Mouse (Mus musculus) WW6 (cell line): ENCODE data around the gene Susd4.

Experiments
- DNase-seq: peaks from one replicate; pipeline ENCODE4 v3.0.0-alpha.2; 2013; ENCODE audit warnings: low read depth, low spot score

The Susd4 gene

DNA sequence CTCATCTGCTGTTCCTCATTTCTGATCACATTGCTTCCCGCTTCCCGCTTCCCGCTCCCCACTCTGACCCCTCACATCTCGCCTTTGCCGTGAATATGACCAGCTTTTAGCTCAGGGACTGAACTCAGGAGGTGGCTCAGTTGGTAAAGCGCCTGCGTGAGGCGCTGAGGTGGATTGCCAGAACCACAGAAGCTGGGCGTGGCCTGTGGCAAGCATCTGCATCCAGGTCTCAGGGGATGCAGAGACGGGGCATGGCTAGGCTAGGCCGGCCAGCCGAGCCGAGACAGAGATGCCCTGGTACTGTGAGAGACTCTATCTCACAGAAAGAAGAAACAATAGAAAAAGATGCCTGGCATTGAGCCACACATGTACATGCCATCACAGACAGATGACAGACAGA is 93.0 kb downstream of the Susd4 start:
- no peak for DNase-seq

DNA sequence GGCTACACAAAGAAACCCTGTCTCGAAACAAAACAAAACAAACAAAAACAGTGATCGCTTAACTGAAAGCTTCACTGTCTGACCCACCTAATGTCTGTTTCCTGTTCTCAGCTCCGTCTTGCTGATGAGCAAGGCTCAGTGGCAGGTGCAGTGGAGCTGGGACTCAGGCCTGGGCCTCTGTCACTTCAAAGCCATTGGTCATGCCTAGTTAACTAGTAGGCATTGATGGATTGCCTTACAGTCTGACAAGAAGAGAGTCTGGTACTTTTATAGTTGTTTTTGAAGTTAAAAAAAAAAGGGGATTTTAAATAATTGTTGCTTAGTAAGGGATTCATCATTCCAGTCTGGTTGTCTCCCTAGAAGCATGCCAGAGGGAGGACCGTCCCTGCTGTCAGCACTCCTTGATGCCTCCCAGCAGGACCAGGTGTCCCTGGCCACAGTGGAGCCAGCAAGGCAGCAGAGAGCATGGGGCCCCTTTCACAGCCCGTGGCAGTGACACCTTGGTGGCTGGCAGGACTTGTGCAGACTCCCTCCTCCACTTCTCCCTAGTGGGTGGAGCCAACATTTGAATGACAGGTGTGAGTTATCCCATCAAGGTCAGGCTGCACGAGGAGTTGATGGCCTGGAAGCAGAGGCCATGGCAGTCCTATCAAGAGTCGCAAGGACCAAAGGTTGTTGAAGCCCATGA is 98.2 kb downstream of the Susd4 start:
- no peak for DNase-seq

DNA sequence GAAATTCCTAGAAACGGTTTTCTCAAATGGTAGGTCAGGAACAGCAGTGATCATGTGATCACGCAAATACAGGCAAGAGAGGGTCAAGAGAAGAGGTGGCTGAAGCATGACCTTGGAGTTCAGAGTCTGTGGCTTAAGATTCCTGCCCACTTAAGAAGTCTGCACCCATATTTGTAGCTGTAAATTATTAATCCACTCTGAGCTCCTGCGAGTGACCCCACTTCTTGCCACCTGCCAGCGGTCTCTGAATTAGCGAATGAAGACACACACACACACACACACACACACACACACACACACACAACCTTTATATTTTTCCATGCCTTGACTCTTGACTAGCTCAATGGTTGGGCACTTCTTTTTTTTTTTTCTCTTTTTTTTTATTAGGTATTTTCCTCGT is 99.7 kb downstream of the Susd4 start:
- no peak for DNase-seq

DNA sequence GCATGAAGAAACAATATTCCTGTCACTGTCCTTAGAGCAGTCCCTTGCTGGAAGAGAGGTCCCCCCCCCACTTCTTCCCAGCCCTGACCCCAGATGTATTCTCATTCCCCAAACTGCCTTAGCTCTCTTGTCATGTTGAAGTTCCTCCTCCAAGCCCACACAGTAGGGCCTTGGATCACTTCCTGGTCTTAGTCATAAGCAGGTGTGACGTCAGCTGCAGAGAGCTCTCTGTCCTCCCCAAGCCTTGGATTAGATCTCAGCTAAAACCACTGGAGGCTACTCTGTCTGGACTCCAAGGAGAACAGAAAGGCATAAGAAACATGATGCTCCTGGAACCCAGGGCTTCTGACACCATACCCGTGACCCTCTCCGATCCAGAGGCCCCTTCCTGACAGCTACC is 104.2 kb downstream of the Susd4 start:
- no peak for DNase-seq

DNA sequence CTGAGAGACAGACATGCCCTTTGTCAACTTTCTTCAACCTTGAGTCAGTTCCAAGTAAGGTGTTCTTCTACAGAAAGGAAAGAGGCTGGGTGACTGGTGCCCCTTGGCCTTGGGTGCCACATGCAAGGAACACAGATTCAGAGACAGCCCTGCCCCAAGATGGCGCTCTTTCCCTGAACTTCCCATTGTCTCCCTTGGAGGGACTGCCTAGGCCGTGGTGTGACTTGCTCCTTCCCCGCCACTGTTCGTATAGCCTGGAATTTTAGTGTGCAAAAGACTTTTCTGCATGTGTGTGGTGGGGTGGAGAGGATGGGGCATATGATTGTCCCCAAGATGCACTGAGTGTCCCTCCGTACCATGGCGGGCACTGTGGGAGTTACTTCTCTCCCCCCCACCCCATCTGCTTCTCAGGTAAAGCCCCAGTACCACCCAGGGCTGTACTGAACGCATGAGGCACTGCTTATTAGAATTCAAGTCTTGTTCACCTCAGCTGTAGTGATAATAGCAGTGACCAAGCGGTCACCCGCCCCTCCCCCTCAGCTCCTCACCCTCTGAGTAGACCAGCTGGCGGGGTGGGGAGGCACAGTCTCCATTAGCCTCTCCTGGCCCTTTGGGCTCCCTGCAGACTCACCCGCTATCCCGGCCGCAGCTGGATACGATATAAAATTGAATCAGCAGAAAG is 104.9 kb downstream of the Susd4 start:
- DNase-seq = no peak

DNA sequence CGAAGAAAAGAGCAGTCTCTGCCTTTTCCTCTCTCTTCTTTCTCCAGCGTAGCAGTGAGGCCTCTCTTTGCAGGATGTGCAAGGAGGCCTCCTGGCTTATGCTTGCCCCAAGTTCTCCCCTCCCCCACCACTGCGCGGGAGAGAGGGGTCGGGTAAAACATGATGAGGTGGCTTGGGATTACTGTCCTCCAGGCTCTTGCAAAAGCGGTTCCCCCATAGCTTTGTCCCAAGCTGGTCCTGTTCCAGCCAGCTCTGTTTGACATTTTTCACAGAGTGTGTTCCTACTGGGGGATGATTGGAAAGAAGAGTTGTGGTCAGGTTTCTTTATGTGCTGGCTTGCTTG is 105.4 kb downstream of the Susd4 start:
- DNase-seq = no peak

DNA sequence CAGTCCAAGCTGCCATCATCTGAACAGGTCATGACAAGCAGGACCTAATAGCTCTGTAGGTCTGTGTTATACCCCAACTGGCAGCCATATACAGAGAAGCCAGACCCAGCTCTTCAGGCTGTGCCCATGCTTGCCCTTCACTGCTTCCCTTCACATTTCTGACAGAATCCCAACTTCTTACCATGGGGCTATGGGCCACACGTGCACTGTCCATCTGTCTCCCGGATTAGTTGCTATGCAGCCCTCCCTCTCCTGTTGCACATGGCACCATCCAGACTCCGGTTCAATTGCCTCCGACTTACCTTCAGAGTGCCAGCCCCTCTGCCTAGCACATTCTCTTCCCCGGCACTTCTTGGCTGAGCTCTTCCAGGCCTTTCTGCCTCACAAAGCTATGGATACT is 114.5 kb downstream of the Susd4 start:
- no peak for DNase-seq

DNA sequence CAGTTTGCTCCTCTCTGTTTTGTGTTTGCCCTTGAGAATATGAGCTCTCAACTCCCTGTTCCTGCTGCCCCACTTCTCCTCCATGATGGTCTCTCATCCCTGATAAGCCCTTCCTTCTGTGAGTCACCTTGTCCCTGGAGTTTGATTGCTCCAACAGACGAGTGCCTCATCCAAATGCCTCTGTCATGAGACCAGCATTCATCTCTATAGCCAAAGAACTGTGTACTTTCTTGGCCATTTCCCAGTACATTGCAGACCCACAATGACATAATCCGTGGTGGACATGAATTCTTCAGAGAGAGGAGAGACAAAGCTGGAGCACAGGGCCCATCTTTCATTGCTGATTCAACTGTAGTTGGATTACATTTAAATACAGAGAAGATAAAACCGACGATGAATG is 115.1 kb downstream of the Susd4 start:
- no peak for DNase-seq

DNA sequence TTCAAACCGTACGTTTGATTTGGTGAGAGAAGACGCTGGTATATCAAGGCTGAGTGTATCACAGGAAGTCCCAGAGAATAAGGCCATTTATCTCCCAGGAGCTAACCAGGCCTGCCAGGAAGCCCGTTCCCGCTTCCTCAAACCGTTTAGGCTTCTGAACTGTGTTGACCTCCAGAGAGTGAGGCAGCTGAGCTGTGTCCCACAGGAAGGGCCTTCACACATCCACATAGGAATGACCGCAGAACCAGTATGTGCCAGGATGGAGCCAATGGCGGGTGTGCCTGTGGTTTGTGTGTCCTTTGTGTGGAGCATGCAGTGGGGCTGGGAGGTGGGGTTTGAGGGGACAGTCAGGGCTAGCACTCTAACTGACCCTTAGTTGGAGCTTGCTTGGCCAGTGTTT is 117.6 kb downstream of the Susd4 start:
- no peak for DNase-seq

DNA sequence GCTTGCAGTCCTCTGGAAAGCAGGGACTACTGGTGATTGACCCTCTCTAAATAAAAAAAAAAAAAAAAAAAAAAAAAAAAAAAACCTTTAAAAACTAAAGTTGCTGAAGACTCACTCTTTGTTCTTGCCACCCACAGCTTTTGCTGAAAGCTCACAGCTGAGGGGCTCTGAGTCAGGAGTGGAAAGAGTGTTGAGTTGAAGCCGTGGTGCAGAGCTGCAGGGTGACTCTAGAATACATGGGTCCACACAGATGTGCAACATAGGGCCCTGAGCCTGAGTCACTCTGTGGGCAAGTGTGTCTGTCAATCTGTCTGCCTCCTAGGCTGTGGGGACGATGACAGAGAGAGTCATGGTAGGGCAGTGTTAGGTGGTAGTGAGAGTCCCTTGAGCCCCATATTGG is 119.0 kb downstream of the Susd4 start:
- no peak for DNase-seq

DNA sequence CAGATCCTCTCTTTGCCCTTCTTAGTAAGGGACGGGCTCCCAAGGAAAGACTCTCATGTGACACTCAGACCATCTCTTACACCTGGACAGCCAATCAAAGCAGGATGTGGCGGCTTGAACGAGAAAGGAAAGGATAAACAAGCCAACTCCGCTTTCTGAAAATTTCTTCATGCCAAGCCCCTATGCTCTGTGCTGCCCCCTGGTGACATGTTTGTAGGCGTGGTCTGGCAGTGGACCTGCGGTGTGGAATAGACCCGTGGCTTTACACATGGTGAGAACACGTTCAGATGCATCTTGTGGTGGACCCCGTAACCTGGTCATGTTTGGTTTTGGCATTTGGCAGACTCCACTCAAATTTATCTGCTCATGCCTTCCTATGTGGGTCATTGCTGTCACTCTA is 132.0 kb downstream of the Susd4 start:
- DNase-seq = peak; percentile 31

DNA sequence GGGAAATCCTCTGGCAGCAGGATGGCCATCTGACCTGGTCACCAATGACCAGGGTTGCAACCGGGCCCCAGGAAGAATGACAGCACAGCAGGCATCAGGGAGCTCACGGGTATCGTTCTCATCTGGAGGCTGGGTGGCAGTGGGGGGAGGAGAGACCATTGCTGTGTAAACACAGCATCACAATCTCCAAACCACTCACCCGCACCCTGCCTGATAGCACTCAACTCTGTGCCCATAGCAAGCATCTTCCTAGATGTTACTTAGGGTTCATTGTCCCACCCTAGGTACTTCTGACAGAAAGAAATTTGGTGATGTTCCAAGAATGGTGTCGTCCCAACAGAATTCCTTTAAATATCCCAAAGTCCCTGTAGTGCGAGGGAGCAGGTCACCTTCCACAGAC is 133.4 kb downstream of the Susd4 start:
- no peak for DNase-seq

DNA sequence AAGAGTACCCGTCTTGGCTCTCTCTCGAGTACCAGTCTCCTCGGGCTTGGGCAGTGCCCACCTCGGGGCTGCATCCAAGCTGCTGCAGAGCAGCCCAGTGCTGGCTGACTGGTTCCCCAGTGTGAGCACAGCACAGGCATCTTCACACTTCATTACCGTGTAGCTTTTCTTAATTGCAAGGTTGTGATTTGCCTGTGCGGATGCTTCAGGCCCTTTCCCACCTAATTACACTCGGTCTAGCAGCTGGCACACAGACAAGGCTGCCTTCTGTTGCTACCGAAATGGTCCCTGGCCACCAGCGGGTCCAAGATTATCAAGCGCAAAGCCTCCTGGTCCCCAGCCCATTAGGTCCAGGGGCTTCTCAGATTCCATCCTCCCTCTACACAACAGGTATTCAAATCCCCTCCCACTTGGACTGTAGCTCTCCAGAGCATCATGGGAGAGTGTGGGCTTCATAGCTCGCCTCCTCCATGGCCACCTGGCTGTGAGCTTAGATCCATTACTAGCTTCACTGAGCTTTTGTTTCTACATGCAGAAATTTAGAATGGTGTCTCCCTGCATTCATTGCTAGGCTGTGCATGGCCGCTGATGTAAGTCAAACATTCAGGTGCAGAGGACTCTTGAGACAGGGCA is 134.0 kb downstream of the Susd4 start:
- DNase-seq = no peak

DNA sequence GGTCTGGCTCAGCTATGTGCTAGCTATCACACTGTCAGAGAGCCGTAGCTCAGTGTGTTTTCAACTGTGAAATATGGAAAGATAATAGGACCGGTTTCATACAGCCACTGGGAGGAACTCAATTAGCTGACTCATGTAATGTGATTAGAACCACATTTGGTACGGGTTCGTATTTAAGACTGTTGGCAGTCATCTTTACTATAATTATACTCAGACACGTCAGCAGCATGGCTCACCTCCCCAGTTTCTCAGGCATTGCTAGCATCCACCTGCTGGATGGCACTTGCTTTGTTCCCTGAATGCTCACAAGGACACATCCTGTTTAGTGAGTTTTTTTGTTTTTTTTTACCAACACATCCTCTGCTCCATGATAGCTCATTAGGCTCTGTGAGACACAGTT is 138.4 kb downstream of the Susd4 start:
- no peak for DNase-seq

DNA sequence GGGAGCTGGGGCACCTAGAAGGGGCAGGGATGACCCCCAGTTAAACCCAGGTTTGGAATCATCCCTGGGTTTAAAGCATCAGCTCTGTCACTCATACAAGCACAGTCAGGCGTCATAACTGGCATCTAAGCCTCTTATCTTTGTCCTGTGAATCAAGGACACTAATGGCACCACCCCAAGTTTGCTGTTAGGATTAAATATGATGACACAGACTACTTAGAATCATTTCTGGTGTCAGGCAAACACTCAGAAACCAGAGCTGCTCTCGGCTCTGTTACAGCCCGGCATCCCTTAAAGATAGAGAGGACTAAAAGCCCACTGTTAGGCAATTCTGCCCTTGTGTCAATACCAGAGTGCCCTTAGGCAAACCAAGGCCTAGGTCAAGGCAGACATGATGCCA is 139.2 kb downstream of the Susd4 start:
- no peak for DNase-seq

DNA sequence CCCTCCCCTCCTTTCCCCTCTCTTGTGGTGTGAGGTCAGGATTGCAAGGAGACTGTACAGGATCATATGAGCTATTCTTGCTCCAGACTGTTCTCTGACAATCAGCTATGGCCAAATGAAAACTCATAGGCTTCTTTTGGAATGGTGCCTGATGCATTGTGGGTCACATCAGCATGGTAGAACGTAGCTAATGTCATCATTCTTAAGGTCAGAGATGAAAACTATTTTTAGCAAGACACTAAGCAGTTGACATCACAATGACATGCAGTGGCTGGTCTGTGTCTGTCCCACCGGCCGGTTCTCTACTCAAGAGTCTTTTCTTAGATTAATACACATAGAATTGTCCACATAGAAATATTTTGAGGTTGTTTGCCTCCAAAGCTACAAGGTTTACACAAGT is 142.0 kb downstream of the Susd4 start:
- no peak for DNase-seq

DNA sequence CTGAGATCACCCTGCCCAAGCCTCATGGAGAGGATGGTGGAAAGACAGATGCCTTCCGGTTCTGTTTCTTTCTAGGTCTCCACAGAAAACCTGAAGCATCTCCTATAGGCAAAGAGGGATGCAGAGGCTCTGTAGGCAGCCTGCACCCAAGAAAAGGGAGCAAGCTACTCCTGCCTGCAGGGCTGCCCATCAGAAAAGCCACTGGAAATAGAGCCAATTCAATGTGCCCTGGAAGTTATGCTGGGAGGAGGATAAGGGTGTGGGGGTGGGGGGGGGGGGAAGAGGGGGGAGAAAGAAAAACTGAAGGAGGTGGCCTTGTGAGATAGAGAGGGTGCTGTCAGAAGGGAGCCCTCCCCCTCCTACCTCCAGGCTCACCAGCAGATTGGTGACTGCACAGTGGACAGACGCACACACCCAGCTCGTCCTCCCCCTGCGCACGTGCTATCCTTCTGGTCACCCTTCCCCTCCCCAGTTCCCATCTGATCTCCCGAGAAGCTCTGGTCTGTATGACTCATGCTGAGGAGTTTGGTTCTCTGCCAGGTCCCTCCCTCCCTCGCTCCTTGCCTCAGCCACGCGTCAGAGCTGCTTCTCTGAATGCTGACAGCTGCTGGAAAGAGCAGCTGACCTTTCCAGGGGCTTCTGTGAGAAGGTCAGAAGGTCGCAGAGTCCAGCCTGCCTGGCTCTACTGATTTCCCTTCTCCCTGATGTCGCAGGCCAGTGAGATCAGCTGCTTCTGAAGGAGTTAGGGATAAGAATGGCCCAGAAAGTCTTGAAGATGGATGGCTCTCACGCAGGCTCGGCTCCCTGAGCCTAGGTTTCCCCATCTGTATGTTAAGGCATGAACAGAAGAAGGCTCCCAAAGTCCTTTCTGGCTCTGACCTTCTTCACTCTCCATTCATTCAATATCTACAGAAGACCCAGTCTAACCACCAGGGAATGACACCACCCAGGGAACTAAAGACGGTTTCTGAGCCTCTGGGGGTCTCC is 144.7 kb downstream of the Susd4 start:
- no peak for DNase-seq

DNA sequence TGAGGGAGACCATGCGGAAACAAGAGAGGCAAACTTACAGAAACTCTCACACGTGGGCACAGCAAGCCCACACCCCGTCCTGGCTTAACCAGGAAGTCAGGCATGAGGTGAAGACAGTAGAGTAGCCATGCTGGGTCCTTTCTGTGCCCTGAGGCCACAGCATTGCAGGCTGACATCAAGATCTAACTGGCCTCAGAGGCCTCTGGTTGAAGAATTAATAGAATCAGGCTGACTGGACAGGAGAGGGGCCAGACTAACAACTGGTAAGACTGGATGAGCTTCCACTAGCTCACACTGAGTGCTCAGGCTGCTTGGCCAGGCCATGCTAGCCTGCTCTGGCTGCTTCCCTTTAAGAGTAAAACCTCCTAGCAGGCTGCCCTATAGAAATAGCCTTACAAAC is 145.4 kb downstream of the Susd4 start:
- no peak for DNase-seq

DNA sequence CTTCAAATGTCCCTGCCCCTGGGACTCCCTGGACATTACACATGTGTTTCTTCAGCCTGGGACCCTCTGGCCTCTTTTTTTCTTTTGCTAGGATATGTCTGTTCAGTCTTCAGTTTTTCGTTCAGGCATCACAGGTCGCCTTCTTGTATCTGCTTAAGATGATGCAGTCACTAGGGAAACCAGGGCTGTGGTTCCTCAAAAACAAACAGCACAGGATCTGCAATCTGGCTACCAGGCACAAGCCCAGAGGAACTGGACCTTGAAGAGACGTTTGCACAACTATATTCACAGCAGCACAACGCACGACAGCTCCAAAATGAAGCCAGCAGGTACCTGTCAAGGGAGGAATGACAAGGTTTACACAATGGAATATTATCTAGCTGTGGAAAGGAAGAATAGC is 145.9 kb downstream of the Susd4 start:
- DNase-seq = no peak

DNA sequence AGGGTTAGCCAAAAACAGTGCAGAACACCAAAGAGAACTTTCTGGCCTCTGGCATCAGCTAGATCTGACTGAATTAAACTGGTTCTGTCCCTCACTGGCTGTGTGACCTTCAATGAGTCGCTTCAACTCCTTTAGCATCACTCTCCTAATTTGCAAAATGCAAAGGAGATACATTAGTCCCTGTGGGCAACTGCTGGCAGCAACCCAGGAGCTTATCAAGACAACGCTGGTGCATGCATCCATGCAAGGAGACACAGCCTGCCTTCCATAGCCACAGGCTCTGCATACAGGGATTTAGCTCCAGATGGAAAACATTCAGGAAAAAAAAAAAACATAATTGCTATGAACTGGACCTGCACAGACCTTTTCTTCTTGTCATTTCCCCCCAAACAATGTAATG is 148.9 kb downstream of the Susd4 start:
- DNase-seq = no peak

DNA sequence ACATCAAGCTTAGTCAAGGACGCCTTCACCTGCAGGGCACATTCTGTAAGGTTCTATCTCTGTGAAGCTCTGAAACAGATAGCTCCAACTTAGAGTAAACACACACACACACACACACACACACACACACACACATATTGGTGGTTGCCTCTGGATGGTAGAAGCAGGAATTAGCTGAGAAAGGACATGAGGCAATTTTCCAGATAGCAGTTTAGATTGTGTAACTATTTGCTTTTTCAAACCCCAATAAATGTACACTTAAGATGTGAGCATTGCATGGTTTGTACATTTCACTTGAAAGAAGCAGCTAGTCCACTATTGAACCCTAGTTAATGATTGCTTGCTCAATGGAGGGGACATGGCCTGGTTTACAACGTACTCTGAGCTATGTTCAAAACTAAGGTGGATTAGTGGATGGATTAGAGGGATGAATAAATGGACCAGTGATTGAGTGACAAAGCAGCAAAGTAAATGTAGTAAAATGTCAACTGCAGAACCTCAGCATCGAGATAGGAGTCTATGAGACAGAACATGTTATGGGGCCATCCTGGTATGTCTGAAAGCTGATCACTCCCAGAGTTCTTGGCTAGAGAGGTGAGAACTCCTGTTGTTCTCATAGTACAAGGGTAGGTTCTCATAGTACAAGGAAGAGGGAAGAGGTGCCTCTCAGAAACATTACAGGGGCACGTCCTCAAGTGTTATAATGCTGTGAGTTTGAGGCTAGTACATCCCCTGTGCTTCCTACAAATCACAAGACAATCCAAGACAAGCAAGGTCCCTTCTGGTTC is 150.7 kb downstream of the Susd4 start:
- no peak for DNase-seq
